Mouse (Mus musculus): Measurements from ENCODE around the gene Pef1.
A peak's percentile ranks its signal among the peaks of the same experiment; 100 is the strongest.

Gene Pef1

GRCm38 (mm10) chr4:130102111-130102651 is at the start of gene Pef1:
Pef1 (plus strand) TSS chr4:130102558.
- DNase-seq = peak; percentile 65 to 76

GRCm38 (mm10) chr4:130053111-130053510 is 49.2 kb upstream of the Pef1 start:
- DNase-seq = no peak

- no peak for DNase-seq
These were observed 47.6 kb upstream of the Pef1 start for GRCm38 (mm10) chr4:130054727-130055126.

- no peak for DNase-seq
These were observed 47.0 kb upstream of the Pef1 start for GRCm38 (mm10) chr4:130055160-130056010.

GRCm38 (mm10) chr4:130056011-130056322 is 46.4 kb upstream of the Pef1 start:
- no peak for DNase-seq

GRCm38 (mm10) chr4:130056471-130056870 is 45.9 kb upstream of the Pef1 start:
- no peak for DNase-seq

GRCm38 (mm10) chr4:130060937-130061336 is 41.4 kb upstream of the Pef1 start:
- DNase-seq = no peak

- peak; percentile 29 to 67 for DNase-seq
These were observed 39.2 kb upstream of the Pef1 start for GRCm38 (mm10) chr4:130063191-130063590.

- peak; percentile 50 to 73 for DNase-seq
These were observed 35.5 kb upstream of the Pef1 start for GRCm38 (mm10) chr4:130066816-130067215.

GRCm38 (mm10) chr4:130070523-130070922 is 31.8 kb upstream of the Pef1 start:
- DNase-seq = no peak

GRCm38 (mm10) chr4:130071758-130072157 is 30.6 kb upstream of the Pef1 start:
- DNase-seq = no peak

- no peak for DNase-seq
These were observed 29.0 kb upstream of the Pef1 start for GRCm38 (mm10) chr4:130073367-130073766.

- DNase-seq = peak in 1 of 2 experiments; percentile 27
These were observed 27.4 kb upstream of the Pef1 start for GRCm38 (mm10) chr4:130074761-130075515.

- no peak for DNase-seq
These were observed 25.5 kb upstream of the Pef1 start for GRCm38 (mm10) chr4:130076856-130077255.

GRCm38 (mm10) chr4:130078816-130079485 is 23.4 kb upstream of the Pef1 start:
- DNase-seq = no peak

- no peak for DNase-seq
These were observed 22.8 kb upstream of the Pef1 start for GRCm38 (mm10) chr4:130079521-130079920.

GRCm38 (mm10) chr4:130081345-130082190 is 20.8 kb upstream of the Pef1 start:
- peak; percentile 56 to 75 for DNase-seq

GRCm38 (mm10) chr4:130082211-130082610 is 20.1 kb upstream of the Pef1 start:
- no peak for DNase-seq

GRCm38 (mm10) chr4:130084331-130084945 is 17.9 kb upstream of the Pef1 start:
- peak; percentile 29 to 45 for DNase-seq

GRCm38 (mm10) chr4:130085246-130085820 is 17.0 kb upstream of the Pef1 start:
- DNase-seq = no peak

GRCm38 (mm10) chr4:130087293-130087692 is 15.1 kb upstream of the Pef1 start:
- DNase-seq = peak; percentile 86 to 92

All from lung, postnatal 4 days (tissue).